Mouse (Mus musculus): ENCODE data around the gene Iffo1. TPM values are rescaled to one million over a fixed set of nuclear protein-coding genes. Genes with fewer than 3 reads are reported as not detected.

The Iffo1 gene
- polyA plus RNA-seq, 1 experiment = 58.0 TPM

GRCm38 (mm10) chr6:125164672-125165327 lies 19.8 kb downstream of the Iffo1 start:
- DNase-seq (ENCODE audit: low read depth in 1 of 2, low spot score in 2 of 2) = peak; percentile 32 to 45
- H3K27ac ChIP-seq (ENCODE audit: insufficient read depth, low read length) = peak overlapping the region; percentile 67
- TF ChIP-seq POLR2A (IDR thresholded peaks at IDR 0.05; ENCODE audit: low read depth, low read length) (no peak), CTCF (IDR thresholded peaks at IDR 0.05; ENCODE audit: extremely low read depth, insufficient read depth, insufficient read length, insufficient replicate concordance) (no peak)
- H3K27me3 ChIP-seq (ENCODE audit: control insufficient read depth, insufficient read depth, low read length) = no peaks in the 10 kb centered on the region
- H3K36me3 ChIP-seq (ENCODE audit: control insufficient read depth, insufficient read depth, low read length) = peaks cover 19% of the 10 kb centered on the region
- WGBS = under 1% methylated on average over 39 of the region's 39 CpGs
- peaks cover 10% of the 10 kb centered on the region; the same call in 1 of the 2 replicates for H3K4me1 ChIP-seq (ENCODE audit: control insufficient read depth, insufficient read depth, insufficient read length)
- H3K4me3 ChIP-seq (ENCODE audit: extremely low read depth, insufficient read depth, insufficient read length) = peak overlapping the region; percentile 87

GRCm38 (mm10) chr6:125165328-125165891 lies 20.4 kb downstream of the Iffo1 start:
- Histone ChIP-seq H3K27me3 (ENCODE audit: control insufficient read depth, insufficient read depth, low read length) (no peaks in the 10 kb centered on the region), H3K36me3 (ENCODE audit: control insufficient read depth, insufficient read depth, low read length) (peaks cover 16% of the 10 kb centered on the region), H3K27ac (ENCODE audit: insufficient read depth, low read length) (peak overlapping the region; percentile 67), H3K4me1 (ENCODE audit: control insufficient read depth, insufficient read depth, insufficient read length) (peaks cover 10% of the 10 kb centered on the region; the same call in 1 of the 2 replicates), H3K4me3 (ENCODE audit: extremely low read depth, insufficient read depth, insufficient read length) (peak overlapping the region; percentile 87)
- peak; percentile 90 to 94 for DNase-seq (ENCODE audit: low read depth in 1 of 2, low spot score in 2 of 2)
- no peak for TF ChIP-seq CTCF (IDR thresholded peaks at IDR 0.05; ENCODE audit: extremely low read depth, insufficient read depth, insufficient read length, insufficient replicate concordance)
- TF ChIP-seq POLR2A (IDR thresholded peaks at IDR 0.05; ENCODE audit: low read depth, low read length) = peak; percentile 98
- under 1% methylated on average over 36 of the region's 36 CpGs for WGBS

- Histone ChIP-seq H3K4me3 (ENCODE audit: extremely low read depth, insufficient read depth, insufficient read length) (peak within 1 kb of the TSS; percentile 87), H3K4me1 (ENCODE audit: control insufficient read depth, insufficient read depth, insufficient read length) (peaks cover 10% of the 10 kb centered on the region; the same call in 1 of the 2 replicates), H3K27ac (ENCODE audit: insufficient read depth, low read length) (peak within 1 kb of the TSS; percentile 67), H3K27me3 (ENCODE audit: control insufficient read depth, insufficient read depth, low read length) (no peaks in the 10 kb centered on the region), H3K36me3 (ENCODE audit: control insufficient read depth, insufficient read depth, low read length) (peaks cover 13% of the 10 kb centered on the region)
- WGBS = 6% methylated on average over 18 of the region's 18 CpGs
- no peak for DNase-seq (ENCODE audit: low read depth in 1 of 2, low spot score in 2 of 2)
- TF ChIP-seq CTCF (IDR thresholded peaks at IDR 0.05; ENCODE audit: extremely low read depth, insufficient read depth, insufficient read length, insufficient replicate concordance) = no peak
- no peak for TF ChIP-seq POLR2A (IDR thresholded peaks at IDR 0.05; ENCODE audit: low read depth, low read length)
These were observed 21.2 kb downstream of the Iffo1 start, which contains the start of gene Gapdh for GRCm38 (mm10) chr6:125166051-125166751. Gene Gapdh (minus strand): TSS chr6:125166467.

DNA sequence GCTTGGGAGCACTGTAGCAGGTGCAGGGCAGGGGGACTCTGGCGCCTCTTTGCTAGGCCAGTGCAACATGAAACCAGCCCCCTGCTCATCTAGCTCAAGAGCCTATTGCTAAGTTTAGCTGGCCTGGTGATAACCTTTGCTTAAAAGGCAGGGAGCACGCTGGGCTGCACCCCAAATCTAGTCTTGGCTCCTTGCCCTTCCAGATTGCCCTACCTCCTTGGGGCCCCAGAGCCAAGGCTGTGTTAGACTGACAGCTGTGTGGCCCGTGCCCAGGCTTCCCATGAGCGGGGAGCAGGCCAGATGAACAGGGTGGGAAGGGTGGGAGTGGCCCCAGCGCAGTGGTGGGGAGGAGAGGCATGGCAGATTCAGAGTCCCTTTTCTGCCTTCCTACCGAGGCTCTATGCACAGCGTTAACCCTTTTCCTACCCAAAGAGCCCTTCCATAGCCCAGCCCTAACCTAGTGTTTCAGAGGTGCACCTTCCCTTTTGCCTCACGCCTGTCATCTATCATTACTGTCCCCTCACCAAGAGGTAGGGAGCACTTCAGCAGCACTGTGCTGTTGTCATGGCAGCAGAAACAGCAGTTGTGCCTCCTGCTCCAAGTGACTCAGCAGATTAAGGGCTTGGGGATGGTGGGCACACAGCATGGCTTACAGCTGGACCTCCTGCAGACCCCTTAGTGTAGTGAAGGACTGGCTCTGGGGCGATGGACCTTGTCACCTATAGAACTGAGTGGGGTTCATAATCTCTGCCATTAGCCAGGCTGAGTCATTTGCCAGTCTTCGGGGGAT lies 22.0 kb downstream of the Iffo1 start:
- Histone ChIP-seq H3K36me3 (ENCODE audit: control insufficient read depth, insufficient read depth, low read length) (peaks cover 10% of the 10 kb centered on the region), H3K4me3 (ENCODE audit: extremely low read depth, insufficient read depth, insufficient read length) (no peak overlapping the region), H3K27me3 (ENCODE audit: control insufficient read depth, insufficient read depth, low read length) (no peaks in the 10 kb centered on the region), H3K4me1 (ENCODE audit: control insufficient read depth, insufficient read depth, insufficient read length) (peaks cover 10% of the 10 kb centered on the region; the same call in 1 of the 2 replicates), H3K27ac (ENCODE audit: insufficient read depth, low read length) (no peak overlapping the region)
- TF ChIP-seq CTCF (IDR thresholded peaks at IDR 0.05; ENCODE audit: extremely low read depth, insufficient read depth, insufficient read length, insufficient replicate concordance) = no peak
- no peak for DNase-seq (ENCODE audit: low read depth in 1 of 2, low spot score in 2 of 2)
- 58% methylated on average over 10 of the region's 10 CpGs for WGBS

- no peak for DNase-seq (ENCODE audit: low read depth in 1 of 2, low spot score in 2 of 2)
- Histone ChIP-seq H3K4me1 (ENCODE audit: control insufficient read depth, insufficient read depth, insufficient read length) (peaks cover 10% of the 10 kb centered on the region; the same call in 1 of the 2 replicates), H3K27me3 (ENCODE audit: control insufficient read depth, insufficient read depth, low read length) (no peaks in the 10 kb centered on the region), H3K36me3 (ENCODE audit: control insufficient read depth, insufficient read depth, low read length) (peaks cover 12% of the 10 kb centered on the region), H3K4me3 (ENCODE audit: extremely low read depth, insufficient read depth, insufficient read length) (no peak overlapping the region), H3K27ac (ENCODE audit: insufficient read depth, low read length) (no peak overlapping the region)
- TF ChIP-seq POLR2A (IDR thresholded peaks at IDR 0.05; ENCODE audit: low read depth, low read length) (no peak), CTCF (IDR thresholded peaks at IDR 0.05; ENCODE audit: extremely low read depth, insufficient read depth, insufficient read length, insufficient replicate concordance) (no peak)
- WGBS = 96% methylated on average over 14 of the region's 14 CpGs
These were observed 23.0 kb downstream of the Iffo1 start for GRCm38 (mm10) chr6:125168086-125168485.

DNA sequence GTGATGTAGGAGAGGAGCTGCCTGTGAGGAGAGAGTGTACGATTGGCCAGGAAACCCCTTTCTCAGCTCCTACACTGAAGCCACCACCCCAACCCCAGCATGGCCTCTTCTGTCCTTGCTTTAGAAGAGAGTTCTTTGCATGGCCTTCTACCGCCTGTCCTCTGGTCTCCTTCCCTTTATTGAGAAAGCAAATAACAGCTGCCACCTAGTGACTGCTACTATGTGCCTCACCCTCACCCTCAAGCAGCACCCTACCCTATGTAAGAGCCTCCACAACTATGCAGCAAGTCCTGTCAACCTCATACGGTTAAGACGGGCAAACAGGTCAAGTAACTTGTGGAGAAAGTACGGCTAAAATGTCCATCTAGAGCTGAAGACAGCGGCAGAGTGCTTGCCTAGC lies 25.2 kb downstream of the Iffo1 start:
- TF ChIP-seq CTCF (IDR thresholded peaks at IDR 0.05; ENCODE audit: extremely low read depth, insufficient read depth, insufficient read length, insufficient replicate concordance) (no peak), POLR2A (IDR thresholded peaks at IDR 0.05; ENCODE audit: low read depth, low read length) (no peak)
- Histone ChIP-seq H3K4me3 (ENCODE audit: extremely low read depth, insufficient read depth, insufficient read length) (no peak overlapping the region), H3K4me1 (ENCODE audit: control insufficient read depth, insufficient read depth, insufficient read length) (no peaks in the 10 kb centered on the region; the same call in 1 of the 2 replicates), H3K27ac (ENCODE audit: insufficient read depth, low read length) (no peak overlapping the region), H3K27me3 (ENCODE audit: control insufficient read depth, insufficient read depth, low read length) (no peaks in the 10 kb centered on the region), H3K36me3 (ENCODE audit: control insufficient read depth, insufficient read depth, low read length) (peaks cover 17% of the 10 kb centered on the region)
- WGBS = 87% methylated on average over 6 of the region's 6 CpGs
- DNase-seq (ENCODE audit: low read depth in 1 of 2, low spot score in 2 of 2) = no peak

Measured in spleen, adult 2 months (tissue).